Mouse (Mus musculus) ovary, postnatal 14 days (tissue): ENCODE data around the gene Emc7.

Source experiments
- DNase-seq: peaks from one replicate; pipeline ENCODE4 v3.0.0; 2022; ENCODE audit warnings: low spot score

The Emc7 gene

DNA sequence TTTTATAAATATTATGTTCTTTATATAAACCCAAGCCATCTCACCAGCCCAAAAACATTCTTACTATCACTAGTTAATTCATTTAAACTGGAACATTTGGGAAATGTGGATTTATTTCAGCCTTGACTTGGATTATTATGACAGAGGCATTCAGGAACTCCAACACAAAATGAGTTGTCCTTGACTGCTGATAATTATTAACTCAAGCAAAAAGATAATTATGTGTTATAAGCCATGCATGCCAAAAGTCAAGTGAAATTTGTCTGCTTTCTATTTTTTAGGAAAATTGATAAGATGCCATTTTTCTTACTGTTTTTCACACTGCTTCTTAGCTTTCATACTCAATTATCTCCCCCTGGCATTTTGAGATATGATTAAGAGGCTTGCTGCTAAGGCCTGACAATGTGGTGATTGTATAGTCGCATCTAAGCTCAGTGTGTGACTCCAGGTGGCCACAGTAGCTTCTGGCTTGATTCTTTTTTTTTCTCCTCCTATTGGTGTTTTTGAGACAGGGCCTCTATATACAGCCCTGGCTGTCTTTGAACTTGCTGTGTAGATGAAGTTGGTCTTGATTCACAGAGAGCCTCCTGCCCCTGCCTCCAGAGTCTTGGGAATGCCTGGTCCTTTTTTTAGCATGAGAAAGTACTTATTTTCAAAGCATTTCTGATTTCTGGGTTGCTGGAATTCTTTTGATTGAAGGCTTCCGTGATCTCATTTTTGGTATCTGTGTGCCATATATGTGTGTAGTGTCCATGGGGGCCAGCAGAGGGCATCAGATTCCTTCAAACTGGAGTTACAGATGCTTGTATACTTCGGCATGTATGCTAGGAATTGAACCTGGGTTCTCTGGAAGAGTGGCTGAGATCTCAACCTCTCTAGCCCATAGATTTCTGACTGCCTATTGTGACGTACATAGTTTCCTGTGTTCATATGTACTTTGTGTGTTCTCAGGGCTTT, 66.0 kb downstream of the Emc7 start:
- DNase-seq, result no peak
